Mouse (Mus musculus): ENCODE data around the gene Tmem51. TPM values are rescaled to one million over a fixed set of nuclear protein-coding genes. Genes with fewer than 3 reads are reported as not detected.
"Not testable (repeated sequence)": the region's sequence is repeated elsewhere in the genome, so short reads cannot be mapped to it uniquely, and the experiment has no call there.

The Tmem51 gene
- polyA plus RNA-seq, 1 experiment from 2014 or later, result 6.3 TPM

GRCm38 (mm10) chr4:142052391-142053132, 31.5 kb downstream of the Tmem51 start:
- ATAC-seq (replicated peaks; ENCODE audit: low FRiP score), result no peak
- Histone ChIP-seq H3K4me3 (ENCODE audit: low read depth, low read length) (no peak overlapping the region), H3K27me3 (ENCODE audit: control insufficient read depth, insufficient read depth, low read length) (no peaks in the 10 kb centered on the region), H3K27ac (ENCODE audit: low read depth, low read length) (no peak overlapping the region), H3K4me2 (ENCODE audit: low read depth, low read length, severe bottlenecking) (no peak overlapping the region), H3K36me3 (ENCODE audit: control insufficient read depth, insufficient read depth, low read length) (no peaks in the 10 kb centered on the region), H3K4me1 (replicated peaks; ENCODE audit: control insufficient read depth, insufficient read depth, low read length) (no peaks in the 10 kb centered on the region), H3K9ac (ENCODE audit: low read length) (no peak overlapping the region), H3K9me3 (ENCODE audit: control insufficient read depth, low read length) (no peaks in the 10 kb centered on the region)
- DNase-seq (ENCODE audit: low spot score), result no peak
- WGBS, result 54% methylated on average over 22 of the region's 22 CpGs

GRCm38 (mm10) chr4:142051883-142052282, 32.2 kb downstream of the Tmem51 start:
- H3K4me2 ChIP-seq (ENCODE audit: low read depth, low read length, severe bottlenecking); DNase-seq (ENCODE audit: low spot score); H3K4me3 ChIP-seq (ENCODE audit: low read depth, low read length); H3K9me3 ChIP-seq (ENCODE audit: control insufficient read depth, low read length); H3K4me1 ChIP-seq (replicated peaks; ENCODE audit: control insufficient read depth, insufficient read depth, low read length); H3K27me3 ChIP-seq (ENCODE audit: control insufficient read depth, insufficient read depth, low read length); H3K27ac ChIP-seq (ENCODE audit: low read depth, low read length); ATAC-seq (replicated peaks; ENCODE audit: low FRiP score); H3K9ac ChIP-seq (ENCODE audit: low read length); H3K36me3 ChIP-seq (ENCODE audit: control insufficient read depth, insufficient read depth, low read length): not testable (repeated sequence)
- 94% methylated on average over 6 of the region's 6 CpGs for WGBS

GRCm38 (mm10) chr4:142049963-142050362, 34.1 kb downstream of the Tmem51 start:
- Histone ChIP-seq H3K27ac (ENCODE audit: low read depth, low read length) (no peak overlapping the region), H3K4me1 (replicated peaks; ENCODE audit: control insufficient read depth, insufficient read depth, low read length) (no peaks in the 10 kb centered on the region), H3K9me3 (ENCODE audit: control insufficient read depth, low read length) (no peaks in the 10 kb centered on the region), H3K4me3 (ENCODE audit: low read depth, low read length) (no peak overlapping the region), H3K36me3 (ENCODE audit: control insufficient read depth, insufficient read depth, low read length) (no peaks in the 10 kb centered on the region), H3K4me2 (ENCODE audit: low read depth, low read length, severe bottlenecking) (no peak overlapping the region), H3K9ac (ENCODE audit: low read length) (no peak overlapping the region), H3K27me3 (ENCODE audit: control insufficient read depth, insufficient read depth, low read length) (no peaks in the 10 kb centered on the region)
- WGBS, result 87% methylated on average over 5 of the region's 5 CpGs
- no peak for ATAC-seq (replicated peaks; ENCODE audit: low FRiP score)
- DNase-seq (ENCODE audit: low spot score), result no peak

GRCm38 (mm10) chr4:142048391-142048790, 35.7 kb downstream of the Tmem51 start:
- no peaks in the 10 kb centered on the region for H3K36me3 ChIP-seq (ENCODE audit: control insufficient read depth, insufficient read depth, low read length)
- ATAC-seq (replicated peaks; ENCODE audit: low FRiP score) (no peak), DNase-seq (ENCODE audit: low spot score) (no peak)
- no peaks in the 10 kb centered on the region for H3K9me3 ChIP-seq (ENCODE audit: control insufficient read depth, low read length)
- no peak overlapping the region for H3K9ac ChIP-seq (ENCODE audit: low read length)
- no peak overlapping the region for H3K27ac ChIP-seq (ENCODE audit: low read depth, low read length)
- H3K4me3 ChIP-seq (ENCODE audit: low read depth, low read length), result no peak overlapping the region
- WGBS, result 83% methylated on average over 8 of the region's 8 CpGs
- no peak overlapping the region for H3K4me2 ChIP-seq (ENCODE audit: low read depth, low read length, severe bottlenecking)
- H3K27me3 ChIP-seq (ENCODE audit: control insufficient read depth, insufficient read depth, low read length), result no peaks in the 10 kb centered on the region
- no peaks in the 10 kb centered on the region for H3K4me1 ChIP-seq (replicated peaks; ENCODE audit: control insufficient read depth, insufficient read depth, low read length)

GRCm38 (mm10) chr4:142047005-142047404, 37.1 kb downstream of the Tmem51 start:
- ATAC-seq (replicated peaks; ENCODE audit: low FRiP score), result no peak
- no peak for DNase-seq (ENCODE audit: low spot score)
- H3K27me3 ChIP-seq (ENCODE audit: control insufficient read depth, insufficient read depth, low read length), result no peaks in the 10 kb centered on the region
- no peak overlapping the region for H3K4me3 ChIP-seq (ENCODE audit: low read depth, low read length)
- H3K27ac ChIP-seq (ENCODE audit: low read depth, low read length), result no peak overlapping the region
- 92% methylated on average over 5 of the region's 5 CpGs for WGBS
- H3K4me1 ChIP-seq (replicated peaks; ENCODE audit: control insufficient read depth, insufficient read depth, low read length), result no peaks in the 10 kb centered on the region
- no peaks in the 10 kb centered on the region for H3K9me3 ChIP-seq (ENCODE audit: control insufficient read depth, low read length)
- no peak overlapping the region for H3K9ac ChIP-seq (ENCODE audit: low read length)
- no peak overlapping the region for H3K4me2 ChIP-seq (ENCODE audit: low read depth, low read length, severe bottlenecking)
- H3K36me3 ChIP-seq (ENCODE audit: control insufficient read depth, insufficient read depth, low read length), result no peaks in the 10 kb centered on the region

- WGBS, result 88% methylated on average over 7 of the region's 7 CpGs
- Histone ChIP-seq H3K4me3 (ENCODE audit: low read depth, low read length) (no peak overlapping the region), H3K36me3 (ENCODE audit: control insufficient read depth, insufficient read depth, low read length) (no peaks in the 10 kb centered on the region), H3K27ac (ENCODE audit: low read depth, low read length) (no peak overlapping the region), H3K9ac (ENCODE audit: low read length) (no peak overlapping the region), H3K4me1 (replicated peaks; ENCODE audit: control insufficient read depth, insufficient read depth, low read length) (no peaks in the 10 kb centered on the region), H3K9me3 (ENCODE audit: control insufficient read depth, low read length) (no peaks in the 10 kb centered on the region), H3K4me2 (ENCODE audit: low read depth, low read length, severe bottlenecking) (no peak overlapping the region), H3K27me3 (ENCODE audit: control insufficient read depth, insufficient read depth, low read length) (no peaks in the 10 kb centered on the region)
- DNase-seq (ENCODE audit: low spot score), result no peak
- ATAC-seq (replicated peaks; ENCODE audit: low FRiP score), result no peak
These were observed 37.6 kb downstream of the Tmem51 start for GRCm38 (mm10) chr4:142046496-142046895.

- Histone ChIP-seq H3K4me3 (ENCODE audit: low read depth, low read length) (no peak overlapping the region), H3K36me3 (ENCODE audit: control insufficient read depth, insufficient read depth, low read length) (no peaks in the 10 kb centered on the region), H3K4me2 (ENCODE audit: low read depth, low read length, severe bottlenecking) (no peak overlapping the region), H3K9ac (ENCODE audit: low read length) (no peak overlapping the region), H3K9me3 (ENCODE audit: control insufficient read depth, low read length) (no peaks in the 10 kb centered on the region), H3K27me3 (ENCODE audit: control insufficient read depth, insufficient read depth, low read length) (no peaks in the 10 kb centered on the region), H3K4me1 (replicated peaks; ENCODE audit: control insufficient read depth, insufficient read depth, low read length) (no peaks in the 10 kb centered on the region), H3K27ac (ENCODE audit: low read depth, low read length) (no peak overlapping the region)
- DNase-seq (ENCODE audit: low spot score) (no peak), ATAC-seq (replicated peaks; ENCODE audit: low FRiP score) (no peak)
- WGBS, result 89% methylated on average over 14 of the region's 14 CpGs
These were observed 38.4 kb downstream of the Tmem51 start for GRCm38 (mm10) chr4:142045595-142046163.

- no peak overlapping the region for H3K4me3 ChIP-seq (ENCODE audit: low read depth, low read length)
- H3K9me3 ChIP-seq (ENCODE audit: control insufficient read depth, low read length), result no peaks in the 10 kb centered on the region
- 75% methylated on average over 12 of the region's 12 CpGs for WGBS
- no peaks in the 10 kb centered on the region for H3K27me3 ChIP-seq (ENCODE audit: control insufficient read depth, insufficient read depth, low read length)
- no peak overlapping the region for H3K27ac ChIP-seq (ENCODE audit: low read depth, low read length)
- no peaks in the 10 kb centered on the region for H3K36me3 ChIP-seq (ENCODE audit: control insufficient read depth, insufficient read depth, low read length)
- no peak overlapping the region for H3K4me2 ChIP-seq (ENCODE audit: low read depth, low read length, severe bottlenecking)
- no peak overlapping the region for H3K9ac ChIP-seq (ENCODE audit: low read length)
- ATAC-seq (replicated peaks; ENCODE audit: low FRiP score), result no peak
- no peaks in the 10 kb centered on the region for H3K4me1 ChIP-seq (replicated peaks; ENCODE audit: control insufficient read depth, insufficient read depth, low read length)
- no peak for DNase-seq (ENCODE audit: low spot score)
These were observed 39.7 kb downstream of the Tmem51 start for GRCm38 (mm10) chr4:142044452-142044851.
